7 mouse cellular contexts compared by ENCODE assay signal in the genomic region with DNA sequence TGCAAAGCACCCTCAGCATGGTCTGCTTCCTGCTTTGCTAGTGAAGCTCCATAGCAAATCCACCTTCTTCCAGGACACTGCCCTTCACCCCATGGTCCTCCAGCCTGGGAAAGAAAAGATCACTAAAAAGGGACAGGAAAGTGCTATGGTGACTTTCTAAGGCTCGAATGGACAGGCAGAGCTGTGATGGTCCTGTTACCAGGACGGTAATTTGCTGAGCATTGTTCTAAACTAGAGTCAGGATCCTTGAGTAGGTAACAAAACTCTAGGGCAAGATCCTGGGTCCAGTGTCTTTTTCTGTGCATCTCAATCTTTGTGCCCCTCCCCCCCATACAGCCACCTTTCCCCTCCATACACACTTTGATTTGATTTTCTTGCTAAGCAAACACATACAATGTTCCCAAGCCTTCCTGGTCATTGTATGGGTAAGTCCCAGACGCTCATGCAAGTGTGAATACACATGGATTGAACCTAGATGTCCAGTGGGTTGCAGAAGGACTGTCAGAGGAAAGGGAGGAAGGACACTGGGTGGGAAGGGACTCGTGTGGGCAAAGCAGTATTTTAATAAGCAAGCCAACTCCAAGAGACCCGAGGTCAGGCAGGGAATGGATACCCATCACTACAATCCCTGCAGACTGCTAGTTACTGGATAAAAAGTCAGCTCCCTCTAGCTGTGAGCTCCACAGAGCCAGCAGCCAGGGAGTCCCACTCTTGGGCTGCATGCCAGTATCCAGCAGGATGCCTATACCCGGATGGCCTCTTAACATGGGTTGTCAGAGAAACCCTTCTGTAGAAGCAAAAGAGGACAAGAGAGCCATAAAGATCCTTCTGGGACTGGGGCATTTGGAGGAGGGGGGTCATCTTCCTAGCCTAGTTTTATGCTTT.
DNase-seq lines count a peak whose midpoint lies in the region; ATAC-seq and TF ChIP-seq lines count a peak whose summit lies in the region.

No protein-coding gene starts in this region.

- ATAC-seq in stomach, embryonic 14.5 days (ENCODE audit: insufficient number of reproducible peaks, insufficient read depth, low FRiP score, low read depth) = no peak

- H3K4me3 ChIP-seq in E14TG2a.4 (replicated peaks; ENCODE audit: low read length) = peak overlapping the region; percentile 43
- no peak overlapping the region for H3K4me3 ChIP-seq in kidney, adult 2 months (ENCODE audit: insufficient read depth, low read depth, low read length)
- H3K4me3 ChIP-seq in liver, adult 2 months (ENCODE audit: insufficient read depth, low read depth, low read length) = no peak overlapping the region
- H3K4me3 ChIP-seq in stomach, embryonic 14.5 days (ENCODE audit: low read depth, low read length) = no peak overlapping the region

- TF ChIP-seq POLR2A in kidney, adult 2 months (IDR thresholded peaks at IDR 0.05; ENCODE audit: low read depth, low read length) = no peak
- TF ChIP-seq POLR2A in liver, adult 2 months (IDR thresholded peaks at IDR 0.05; ENCODE audit: extremely low read depth, insufficient read depth, low read length) = no peak

- TF ChIP-seq CTCF in E14TG2a.4 (conservative IDR thresholded peaks at IDR 0.05; ENCODE audit: low read length) = no peak
- TF ChIP-seq CTCF in kidney, adult 2 months (conservative IDR thresholded peaks at IDR 0.05; ENCODE audit: insufficient read depth, insufficient read length, low read depth, low read length) = no peak
- TF ChIP-seq CTCF in liver, adult 2 months (IDR thresholded peaks at IDR 0.05; ENCODE audit: low read depth, low read length) = peak; percentile 20; the same call in 1 of the 2 replicates

- H3K9ac ChIP-seq in liver, adult 2 months (ENCODE audit: low read depth, low read length) = no peak overlapping the region
- no peak overlapping the region for H3K9ac ChIP-seq in stomach, embryonic 14.5 days (replicated peaks; ENCODE audit: low read depth, low read length)

- no peaks in the 10 kb centered on the region for H3K9me3 ChIP-seq in E14TG2a.4 (ENCODE audit: low read length)
- H3K9me3 ChIP-seq in stomach, embryonic 14.5 days (ENCODE audit: control insufficient read depth, low read depth, low read length) = no peaks in the 10 kb centered on the region

- H3K4me1 ChIP-seq in E14TG2a.4 (replicated peaks; ENCODE audit: low read depth, low read length) = peaks cover 26% of the 10 kb centered on the region
- H3K4me1 ChIP-seq in kidney, adult 2 months (ENCODE audit: control insufficient read depth, insufficient read depth, low read length) = peaks cover 3% of the 10 kb centered on the region; the same call in 1 of the 2 replicates
- H3K4me1 ChIP-seq in liver, adult 2 months (ENCODE audit: control insufficient read depth, insufficient read depth, low read length) = 0 out of 2 replicates have a peak, but pooled peaks cover 2% of the 10 kb centered on the region
- H3K4me1 ChIP-seq in stomach, embryonic 14.5 days (ENCODE audit: control insufficient read depth, insufficient read depth, low read length) = peaks cover 68% of the 10 kb centered on the region

- DNase-seq in NIH3T3 (ENCODE audit: low read depth) = peak; percentile 84
- peak; percentile 70 for DNase-seq in gastrocnemius, postnatal 14 days
- peak; percentile 75 for DNase-seq in kidney, adult 2 months
- DNase-seq in liver, adult 2 months (ENCODE audit: extremely low read depth, low read depth, low spot score) = no peak
- no peak for DNase-seq in yolk sac, embryonic 10.5 days (ENCODE audit: low spot score)

- no peaks in the 10 kb centered on the region for H3K36me3 ChIP-seq in E14TG2a.4 (ENCODE audit: insufficient read depth, low read length)
- no peaks in the 10 kb centered on the region for H3K36me3 ChIP-seq in kidney, adult 2 months (ENCODE audit: control insufficient read depth, insufficient read depth, low read length)
- no peaks in the 10 kb centered on the region for H3K36me3 ChIP-seq in liver, adult 2 months (ENCODE audit: control insufficient read depth, insufficient read depth, low read length)
- H3K36me3 ChIP-seq in stomach, embryonic 14.5 days (ENCODE audit: control insufficient read depth, insufficient read depth, low read length) = no peaks in the 10 kb centered on the region

- H3K79me2 ChIP-seq in liver, adult 2 months (ENCODE audit: control insufficient read depth, insufficient read depth, low read length) = no peaks in the 10 kb centered on the region

- H3K4me2 ChIP-seq in stomach, embryonic 14.5 days (replicated peaks; ENCODE audit: low read depth, low read length) = peak overlapping the region; percentile 8; the same call in 1 of the 2 replicates

- WGBS in kidney, adult 2 months = 52% methylated on average over 6 of the region's 6 CpGs
- WGBS in liver, adult 2 months = 55% methylated on average over 6 of the region's 6 CpGs
- WGBS in stomach, embryonic 14.5 days = 26% methylated on average over 6 of the region's 6 CpGs

- peaks cover 21% of the 10 kb centered on the region for H3K27me3 ChIP-seq in E14TG2a.4 (ENCODE audit: insufficient read depth, low read length)
- no peaks in the 10 kb centered on the region for H3K27me3 ChIP-seq in kidney, adult 2 months (replicated peaks; ENCODE audit: control insufficient read depth, insufficient read depth, low read length)
- no peaks in the 10 kb centered on the region for H3K27me3 ChIP-seq in liver, adult 2 months (ENCODE audit: control insufficient read depth, insufficient read depth, low read length)
- H3K27me3 ChIP-seq in stomach, embryonic 14.5 days (ENCODE audit: control insufficient read depth, insufficient read depth, low read length) = no peaks in the 10 kb centered on the region

- intact Hi-C loops in gastrocnemius, postnatal 14 days (cut with DNase I; ENCODE audit: low total_unique reads) = no loop called here

- no peak overlapping the region for H3K27ac ChIP-seq in kidney, adult 2 months (ENCODE audit: insufficient read depth, low read depth, low read length)
- no peak overlapping the region for H3K27ac ChIP-seq in liver, adult 2 months (replicated peaks; ENCODE audit: insufficient read depth, low read depth, low read length)
- H3K27ac ChIP-seq in stomach, embryonic 14.5 days (ENCODE audit: low read length) = peak overlapping the region; percentile 96

Comparison
In these comparisons a context has a peak if more than half of its experiments do, and no peak if none do; other contexts are left out.
1. DNase-seq: peak in NIH3T3 (single experiment), gastrocnemius, postnatal 14 days (single experiment) and kidney, adult 2 months (single experiment); none in liver, adult 2 months (single experiment) and yolk sac, embryonic 10.5 days (single experiment).